Mouse (Mus musculus): ENCODE results near the gene Gm21679. TPM values are rescaled to one million over a fixed set of nuclear protein-coding genes. Genes with fewer than 3 reads are reported as not detected.
"Not testable (repeated sequence)": the region's sequence is repeated elsewhere in the genome, so short reads cannot be mapped to it uniquely, and the experiment has no call there.

The Gm21679 gene
- not detected for total RNA-seq (2021)

DNA sequence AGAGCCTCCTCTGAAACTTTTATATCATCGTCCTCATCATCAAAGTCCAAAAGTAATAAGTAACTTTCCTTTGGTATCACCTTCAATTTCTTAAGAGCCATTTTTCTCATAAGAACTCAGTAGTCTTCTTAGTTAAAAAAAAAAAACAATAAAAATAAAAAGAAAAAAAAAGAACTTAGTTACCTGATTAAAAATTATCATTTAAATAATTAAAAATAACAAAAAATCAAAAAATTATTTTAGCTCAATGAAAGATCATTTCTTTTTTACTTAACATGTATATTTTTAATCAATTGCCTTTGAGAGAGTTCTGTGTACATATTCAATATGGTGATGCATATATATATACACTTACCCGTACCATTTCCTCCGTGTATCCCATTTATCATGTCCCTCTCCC is at the start of gene Gm21679:
Gene Gm21679 (minus strand): TSS at position 101 of the 400 bp plus-strand sequence.
- DNase-seq, result not testable (repeated sequence)
